Mouse (Mus musculus) limb, embryonic 15.5 days (tissue): ENCODE data around the gene Mfap3l. TPM values are rescaled to one million over a fixed set of nuclear protein-coding genes. Genes with fewer than 3 reads are reported as not detected.
"Not testable (repeated sequence)": the region's sequence is repeated elsewhere in the genome, so short reads cannot be mapped to it uniquely, and the experiment has no call there.

Experiments used
- ATAC-seq: fragments of 200-750 bp; cut with Nextera tagmentation; 2 replicates; pipeline ENCODE4 v1.8.0; 2017; ENCODE audit warnings: low read depth, moderate TSS enrichment; ENCODE audit not compliant: insufficient number of reproducible peaks, low FRiP score, low TSS enrichment
- H3K27ac ChIP-seq: fragments of 300-500 bp; sonication (generic); 2 replicates; pipeline ENCODE4 v1.5.1; 2015; ENCODE audit warnings: moderate library complexity, mild to moderate bottlenecking, inconsistent platforms
- H3K27me3 ChIP-seq: fragments of 300-500 bp; sonication (generic); 2 replicates; pipeline ENCODE4 v1.6.1; 2015; ENCODE audit warnings: inconsistent platforms
- H3K36me3 ChIP-seq: fragments of 300-500 bp; sonication (generic); 2 replicates; pipeline ENCODE4 v1.6.1; 2015; ENCODE audit warnings: inconsistent platforms
- H3K4me1 ChIP-seq: fragments of 300-500 bp; sonication (generic); 2 replicates; pipeline ENCODE4 v1.6.1; 2015; ENCODE audit warnings: inconsistent platforms
- H3K4me2 ChIP-seq: fragments of 300-500 bp; sonication (generic); 2 replicates; pipeline ENCODE4 v1.6.1; 2015; ENCODE audit warnings: mild to moderate bottlenecking, inconsistent platforms
- H3K4me3 ChIP-seq: fragments of 300-500 bp; sonication (generic); 2 replicates; pipeline ENCODE4 v1.5.1; 2015; ENCODE audit warnings: mild to moderate bottlenecking, inconsistent platforms
- H3K9ac ChIP-seq: fragments of 300-500 bp; sonication (generic); 2 replicates; pipeline ENCODE4 v1.6.1; 2015; ENCODE audit warnings: inconsistent platforms
- H3K9me3 ChIP-seq: fragments of 300-500 bp; sonication (generic); 2 replicates; pipeline ENCODE4 v1.6.1; 2016; ENCODE audit warnings: inconsistent platforms
- WGBS: fragments of 180-500 bp; shearing (Covaris S2); methylation state at CpG from one replicate; pipeline ENCODE4 v1.1.7; 2015; 5-methylcytosine and 5-hydroxymethylcytosine counted together
- polyA plus RNA-seq: library from polyadenylated mRNA; unstranded; fragments of >200 nt; fragmentation: Nextera tagmentation; extraction: Ambion mirVana; gene quantifications from 2 replicates; pipeline ENCODE4 v1.2.1, GENCODE M21; 2015

Gene Mfap3l
- polyA plus RNA-seq, 1 experiment from 2014 or later: 2.9 TPM

- Histone ChIP-seq H3K9me3 (no peaks in the 10 kb centered on the region), H3K36me3 (0 out of 2 replicates have a peak, but pooled peaks cover 3% of the 10 kb centered on the region), H3K4me3 (no peak overlapping the region), H3K27ac (no peak overlapping the region), H3K27me3 (no peaks in the 10 kb centered on the region), H3K4me1 (no peaks in the 10 kb centered on the region), H3K4me2 (no peak overlapping the region), H3K9ac (no peak overlapping the region)
- ATAC-seq: no peak
- WGBS: 86% methylated on average over 6 of the region's 6 CpGs
Measured at GRCm38 (mm10) chr8:60658114-60658500, 25.5 kb downstream of the Mfap3l start.

GRCm38 (mm10) chr8:60658686-60659085, 26.1 kb downstream of the Mfap3l start:
- H3K27ac ChIP-seq, H3K36me3 ChIP-seq, H3K4me1 ChIP-seq, H3K9me3 ChIP-seq, H3K4me3 ChIP-seq, H3K4me2 ChIP-seq, H3K9ac ChIP-seq, H3K27me3 ChIP-seq, ATAC-seq: not testable (repeated sequence)
- 71% methylated on average over 2 of the region's 2 CpGs for WGBS

GRCm38 (mm10) chr8:60659721-60660120, 27.1 kb downstream of the Mfap3l start:
- WGBS: 75% methylated on average over 8 of the region's 8 CpGs
- H3K36me3 ChIP-seq: 0 out of 2 replicates have a peak, but pooled peaks cover 3% of the 10 kb centered on the region
- H3K9ac ChIP-seq: no peak overlapping the region
- no peak overlapping the region for H3K27ac ChIP-seq
- no peaks in the 10 kb centered on the region for H3K27me3 ChIP-seq
- H3K4me3 ChIP-seq: no peak overlapping the region
- no peak overlapping the region for H3K4me2 ChIP-seq
- no peaks in the 10 kb centered on the region for H3K9me3 ChIP-seq
- no peaks in the 10 kb centered on the region for H3K4me1 ChIP-seq
- ATAC-seq: no peak

- Histone ChIP-seq H3K9me3 (no peaks in the 10 kb centered on the region), H3K36me3 (0 out of 2 replicates have a peak, but pooled peaks cover 3% of the 10 kb centered on the region), H3K4me2 (no peak overlapping the region), H3K27ac (no peak overlapping the region), H3K27me3 (no peaks in the 10 kb centered on the region), H3K9ac (no peak overlapping the region), H3K4me1 (no peaks in the 10 kb centered on the region), H3K4me3 (no peak overlapping the region)
- 79% methylated on average over 2 of the region's 2 CpGs for WGBS
- no peak for ATAC-seq
Measured at GRCm38 (mm10) chr8:60661191-60661590, 28.6 kb downstream of the Mfap3l start.

- H3K4me3 ChIP-seq: no peak overlapping the region
- H3K4me2 ChIP-seq: no peak overlapping the region
- ATAC-seq: no peak
Measured at GRCm38 (mm10) chr8:60663552-60663951, 30.9 kb downstream of the Mfap3l start.

GRCm38 (mm10) chr8:60665821-60666220, 33.2 kb downstream of the Mfap3l start:
- Histone ChIP-seq H3K4me2 (no peak overlapping the region), H3K36me3 (no peaks in the 10 kb centered on the region), H3K27me3 (no peaks in the 10 kb centered on the region), H3K27ac (no peak overlapping the region), H3K4me1 (0 out of 2 replicates have a peak, but pooled peaks cover 2% of the 10 kb centered on the region), H3K9me3 (no peaks in the 10 kb centered on the region), H3K9ac (no peak overlapping the region), H3K4me3 (no peak overlapping the region)
- 79% methylated on average over 4 of the region's 4 CpGs for WGBS
- no peak for ATAC-seq

More at GRCm38 (mm10) chr8:60663552-60663951, 30.9 kb downstream of the Mfap3l start:
- Histone ChIP-seq H3K9me3 (no peaks in the 10 kb centered on the region), H3K27me3 (no peaks in the 10 kb centered on the region), H3K27ac (no peak overlapping the region), H3K9ac (no peak overlapping the region), H3K4me1 (0 out of 2 replicates have a peak, but pooled peaks cover 2% of the 10 kb centered on the region), H3K36me3 (no peaks in the 10 kb centered on the region)
- WGBS: 57% methylated on average over 5 of the region's 5 CpGs

- ATAC-seq: no peak
- no peaks in the 10 kb centered on the region for H3K9me3 ChIP-seq
- 51% methylated on average over 3 of the region's 3 CpGs for WGBS
Measured at GRCm38 (mm10) chr8:60666852-60667251, 34.2 kb downstream of the Mfap3l start.

GRCm38 (mm10) chr8:60678590-60678989, 46.0 kb downstream of the Mfap3l start:
- 86% methylated on average over 6 of the region's 6 CpGs for WGBS

More at GRCm38 (mm10) chr8:60666852-60667251, 34.2 kb downstream of the Mfap3l start:
- Histone ChIP-seq H3K4me3 (no peak overlapping the region), H3K27ac (0 out of 2 replicates have a peak overlapping the region, but pooled peaks have one; percentile 5), H3K4me1 (0 out of 2 replicates have a peak, but pooled peaks cover 2% of the 10 kb centered on the region), H3K9ac (no peak overlapping the region), H3K36me3 (peaks cover 2% of the 10 kb centered on the region; the same call in 1 of the 2 replicates), H3K27me3 (no peaks in the 10 kb centered on the region), H3K4me2 (no peak overlapping the region)

GRCm38 (mm10) chr8:60681811-60682210, 49.2 kb downstream of the Mfap3l start:
- H3K4me2 ChIP-seq: no peak overlapping the region
- H3K4me3 ChIP-seq: no peak overlapping the region
- H3K4me1 ChIP-seq: no peaks in the 10 kb centered on the region
- no peak for ATAC-seq
- H3K27ac ChIP-seq: no peak overlapping the region
- no peak overlapping the region for H3K9ac ChIP-seq
- H3K27me3 ChIP-seq: no peaks in the 10 kb centered on the region
- H3K36me3 ChIP-seq: no peaks in the 10 kb centered on the region
- WGBS: 81% methylated on average over 4 of the region's 4 CpGs
- H3K9me3 ChIP-seq: no peaks in the 10 kb centered on the region

More at GRCm38 (mm10) chr8:60678590-60678989, 46.0 kb downstream of the Mfap3l start:
- ATAC-seq: no peak
- Histone ChIP-seq H3K36me3 (no peaks in the 10 kb centered on the region), H3K4me1 (no peaks in the 10 kb centered on the region), H3K27ac (no peak overlapping the region), H3K9me3 (no peaks in the 10 kb centered on the region), H3K9ac (no peak overlapping the region), H3K4me2 (no peak overlapping the region), H3K4me3 (no peak overlapping the region), H3K27me3 (no peaks in the 10 kb centered on the region)

- WGBS: 75% methylated on average over 2 of the region's 2 CpGs
- ATAC-seq: no peak
- H3K4me1 ChIP-seq: no peaks in the 10 kb centered on the region
Measured at GRCm38 (mm10) chr8:60682340-60682739, 49.7 kb downstream of the Mfap3l start.

GRCm38 (mm10) chr8:60711516-60712086, 79.0 kb downstream of the Mfap3l start:
- no peaks in the 10 kb centered on the region for H3K36me3 ChIP-seq
- H3K27me3 ChIP-seq: no peaks in the 10 kb centered on the region
- 76% methylated on average over 8 of the region's 8 CpGs for WGBS
- no peak for ATAC-seq
- no peaks in the 10 kb centered on the region for H3K4me1 ChIP-seq
- H3K4me3 ChIP-seq: no peak overlapping the region
- H3K9ac ChIP-seq: no peak overlapping the region
- no peak overlapping the region for H3K4me2 ChIP-seq
- no peak overlapping the region for H3K27ac ChIP-seq
- H3K9me3 ChIP-seq: no peaks in the 10 kb centered on the region

More at GRCm38 (mm10) chr8:60682340-60682739, 49.7 kb downstream of the Mfap3l start:
- no peaks in the 10 kb centered on the region for H3K36me3 ChIP-seq
- H3K27ac ChIP-seq: no peak overlapping the region
- H3K4me3 ChIP-seq: no peak overlapping the region
- no peak overlapping the region for H3K4me2 ChIP-seq
- no peaks in the 10 kb centered on the region for H3K9me3 ChIP-seq
- no peak overlapping the region for H3K9ac ChIP-seq
- H3K27me3 ChIP-seq: no peaks in the 10 kb centered on the region

GRCm38 (mm10) chr8:60714724-60715123, 82.1 kb downstream of the Mfap3l start:
- no peak overlapping the region for H3K27ac ChIP-seq
- H3K4me3 ChIP-seq: no peak overlapping the region
- ATAC-seq: no peak
- no peaks in the 10 kb centered on the region for H3K4me1 ChIP-seq
- WGBS: 56% methylated on average over 1 of the region's 3 CpGs
- H3K9me3 ChIP-seq: no peaks in the 10 kb centered on the region
- no peaks in the 10 kb centered on the region for H3K36me3 ChIP-seq
- no peak overlapping the region for H3K9ac ChIP-seq
- no peaks in the 10 kb centered on the region for H3K27me3 ChIP-seq
- no peak overlapping the region for H3K4me2 ChIP-seq
